Mouse (Mus musculus) cerebellum, adult 2 months (tissue): ENCODE data around the gene Dcaf8. TPM values are rescaled to one million over a fixed set of nuclear protein-coding genes. Genes with fewer than 3 reads are reported as not detected.

ENCODE experiments used
- DNase-seq, 2 experiments: peaks; one replicate each; pipeline ENCODE4 v3.0.0; 2021
- H3K27ac ChIP-seq: fragments of 200-500 bp; 2 replicates; pipeline ENCODE4 v1.5.1; 2012; ENCODE audit warnings: low read length, control low read depth, inconsistent platforms; ENCODE audit not compliant: insufficient read depth
- H3K27me3 ChIP-seq: fragments of 200-500 bp; 2 replicates; pipeline ENCODE4 v1.6.1; 2012; ENCODE audit warnings: inconsistent platforms, mild to moderate bottlenecking, low read length, moderate library complexity; ENCODE audit not compliant: control insufficient read depth, insufficient read depth
- H3K4me1 ChIP-seq: fragments of 200-500 bp; 2 replicates; pipeline ENCODE4 v1.6.1; 2011; ENCODE audit warnings: low read length; ENCODE audit not compliant: control insufficient read depth, insufficient read depth
- H3K4me3 ChIP-seq: fragments of 200-500 bp; replicated peaks from 2 replicates; pipeline ENCODE3; 2011; ENCODE audit warnings: mild to moderate bottlenecking, low read depth, low read length, control low read depth; ENCODE audit not compliant: insufficient read depth
- CTCF ChIP-seq: fragments of 200-500 bp; IDR thresholded peaks from 2 replicates; pipeline ENCODE4 v1.5.1; 2011; ENCODE audit warnings: low read depth, mild to moderate bottlenecking, control low read depth, low read length, moderate library complexity, borderline replicate concordance; ENCODE audit not compliant: insufficient read depth
- POLR2A ChIP-seq: fragments of 200-500 bp; IDR thresholded peaks from 2 replicates; pipeline ENCODE4 v1.6.1; 2011; ENCODE audit warnings: low read length, control low read depth, borderline replicate concordance; ENCODE audit not compliant: insufficient read depth
- WGBS: fragments of 180-500 bp; shearing (Covaris S2); methylation state at CpG from one replicate; pipeline ENCODE4 v1.1.7; 2018; 5-methylcytosine and 5-hydroxymethylcytosine counted together
- polyA plus RNA-seq: library from polyadenylated mRNA; depleted of rRNA; stranded (reverse); fragments of >200 nt; gene quantifications from 2 replicates; pipeline ENCODE4 v1.2.3, GENCODE M21; 2012

Dcaf8 gene
- polyA plus RNA-seq, 1 experiment: 118 TPM

GRCm38 (mm10) chr1:172183915-172184314 lies 36.0 kb downstream of the Dcaf8 start:
- no peak for DNase-seq
- no peak for TF ChIP-seq CTCF
- no peak for TF ChIP-seq POLR2A
- Histone ChIP-seq H3K4me3 (no peak overlapping the region), H3K27me3 (no peaks in the 10 kb centered on the region), H3K27ac (no peak overlapping the region), H3K4me1 (peaks cover 3% of the 10 kb centered on the region; the same call in 1 of the 2 replicates)

- TF ChIP-seq POLR2A (no peak), CTCF (peak; percentile 34; the same call in 1 of the 2 replicates)
- Histone ChIP-seq H3K4me3 (no peak overlapping the region), H3K4me1 (peaks cover 7% of the 10 kb centered on the region; the same call in 1 of the 2 replicates), H3K27ac (no peak overlapping the region), H3K27me3 (no peaks in the 10 kb centered on the region)
- no peak for DNase-seq
- 96% methylated on average over 10 of the region's 10 CpGs for WGBS
Observed at GRCm38 (mm10) chr1:172186401-172187289, 38.8 kb downstream of the Dcaf8 start.

- no peak for DNase-seq
- H3K4me3 ChIP-seq: no peak overlapping the region
- no peak overlapping the region for H3K27ac ChIP-seq
- TF ChIP-seq CTCF (peak; percentile 62), POLR2A (no peak)
- no peaks in the 10 kb centered on the region for H3K27me3 ChIP-seq
- H3K4me1 ChIP-seq: peaks cover 16% of the 10 kb centered on the region
- 35% methylated on average over 4 of the region's 4 CpGs for WGBS
Observed at GRCm38 (mm10) chr1:172188891-172189290, 41.0 kb downstream of the Dcaf8 start.

DNA sequence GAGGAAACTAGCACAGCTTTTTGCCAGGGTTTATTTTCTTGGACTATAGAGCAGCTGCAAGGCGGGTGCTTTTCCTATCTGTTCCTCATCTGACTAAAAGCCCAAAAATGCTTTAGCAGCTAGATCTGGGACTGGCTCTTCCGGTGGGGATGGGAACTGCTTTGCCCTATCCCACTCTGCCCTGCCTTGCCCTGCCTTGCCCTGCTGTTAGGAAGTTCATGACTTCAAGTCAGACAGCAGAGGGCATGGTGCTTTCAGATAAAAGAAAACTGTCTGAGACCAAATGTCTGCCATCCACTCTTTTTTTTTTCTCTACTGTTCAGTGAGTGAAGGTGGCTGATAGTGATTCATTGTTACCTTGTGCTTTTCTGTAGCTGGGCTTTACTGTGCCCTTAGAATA lies 43.7 kb downstream of the Dcaf8 start:
- WGBS: 53% methylated on average over 2 of the region's 2 CpGs
- Histone ChIP-seq H3K4me3 (no peak overlapping the region), H3K27me3 (no peaks in the 10 kb centered on the region), H3K4me1 (peaks cover 16% of the 10 kb centered on the region), H3K27ac (peak overlapping the region; percentile 57; the same call in 1 of the 2 replicates)
- peak in 1 of 2 experiments; percentile 30 for DNase-seq
- TF ChIP-seq CTCF (peak; percentile 30; the same call in 1 of the 2 replicates), POLR2A (no peak)

DNA sequence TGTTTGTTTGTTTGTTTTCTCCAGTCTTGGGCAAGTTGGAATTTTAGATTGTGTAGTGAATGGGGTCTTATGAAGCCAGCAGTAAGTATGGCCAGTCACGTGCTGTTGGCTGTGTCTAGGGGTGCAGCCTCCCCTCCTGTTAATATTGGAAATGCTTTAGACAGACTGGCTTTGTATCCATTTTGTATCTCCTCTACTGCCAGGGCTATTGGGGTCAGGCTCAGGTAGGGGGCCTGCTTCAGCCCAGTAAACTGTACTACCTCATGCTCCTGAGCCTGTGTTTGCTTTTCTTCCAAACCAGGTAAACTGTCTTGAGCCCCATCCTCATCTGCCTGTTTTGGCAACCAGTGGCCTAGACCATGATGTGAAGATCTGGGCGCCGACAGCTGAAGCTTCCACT lies 44.3 kb downstream of the Dcaf8 start:
- WGBS: 31% methylated on average over 3 of the region's 3 CpGs
- TF ChIP-seq POLR2A (no peak), CTCF (no peak)
- H3K27ac ChIP-seq: peak overlapping the region; percentile 57
- H3K4me3 ChIP-seq: no peak overlapping the region
- peaks cover 16% of the 10 kb centered on the region for H3K4me1 ChIP-seq
- peak in 1 of 2 experiments; percentile 36 for DNase-seq
- H3K27me3 ChIP-seq: no peaks in the 10 kb centered on the region

DNA sequence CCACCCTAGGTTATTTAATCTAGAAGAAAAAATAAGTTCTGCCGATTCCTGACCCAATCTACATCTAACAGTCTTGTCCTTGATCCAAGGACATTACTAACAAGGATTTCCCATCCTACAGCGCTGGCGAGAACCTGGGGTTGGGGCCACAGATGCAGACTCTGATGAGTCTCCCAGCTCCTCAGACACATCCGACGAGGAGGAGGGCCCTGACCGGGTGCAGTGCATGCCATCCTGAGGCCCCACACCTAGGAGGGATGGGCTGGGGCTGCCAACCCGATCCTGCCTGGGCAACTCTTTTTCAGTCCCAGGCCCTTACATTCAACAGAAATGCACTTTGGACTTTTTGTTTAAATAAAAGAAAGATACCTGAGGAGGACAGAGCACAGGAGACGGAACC lies 46.6 kb downstream of the Dcaf8 start:
- peaks cover 36% of the 10 kb centered on the region for H3K4me1 ChIP-seq
- no peak overlapping the region for H3K27ac ChIP-seq
- no peaks in the 10 kb centered on the region for H3K27me3 ChIP-seq
- H3K4me3 ChIP-seq: no peak overlapping the region
- DNase-seq: no peak
- no peak for TF ChIP-seq CTCF
- no peak for TF ChIP-seq POLR2A
- WGBS: 67% methylated on average over 8 of the region's 8 CpGs

DNA sequence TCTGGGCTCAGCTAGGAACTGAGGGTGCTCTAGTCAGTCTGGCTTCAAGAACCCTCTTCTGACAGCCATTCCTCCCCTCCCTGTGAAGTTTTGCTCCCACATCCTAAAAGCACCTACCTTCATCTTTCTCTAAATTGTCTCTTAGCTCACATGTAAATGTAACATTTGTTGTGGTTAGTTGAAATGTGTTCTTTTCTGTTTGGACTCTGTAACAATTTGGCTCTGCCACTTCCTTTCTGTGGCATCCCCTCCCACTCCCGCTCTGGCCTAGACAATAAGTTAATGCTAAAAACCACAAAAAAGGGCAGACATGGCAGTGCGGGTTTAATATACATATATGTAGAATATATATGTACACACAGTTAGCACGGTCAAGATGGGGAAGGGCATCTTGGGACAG lies 49.3 kb downstream of the Dcaf8 start:
- no peak overlapping the region; the same call in 1 of the 2 replicates for H3K27ac ChIP-seq

GRCm38 (mm10) chr1:172197851-172198250 lies 50.0 kb downstream of the Dcaf8 start:
- H3K4me3 ChIP-seq: no peak overlapping the region
- WGBS: 10% methylated on average over 5 of the region's 5 CpGs
- peak overlapping the region; percentile 17 for H3K27ac ChIP-seq
- TF ChIP-seq CTCF (no peak), POLR2A (no peak)
- H3K4me1 ChIP-seq: peaks cover 46% of the 10 kb centered on the region
- DNase-seq: peak; percentile 70 to 78
- H3K27me3 ChIP-seq: no peaks in the 10 kb centered on the region

More for the DNA sequence above, 49.3 kb downstream of the Dcaf8 start:
- 73% methylated on average over 3 of the region's 3 CpGs for WGBS
- no peak for DNase-seq
- Histone ChIP-seq H3K27me3 (no peaks in the 10 kb centered on the region), H3K4me1 (peaks cover 47% of the 10 kb centered on the region), H3K4me3 (no peak overlapping the region)
- no peak for TF ChIP-seq CTCF
- no peak for TF ChIP-seq POLR2A
